Mouse (Mus musculus) v-Abl transformed pro-B cells (cell line): ENCODE measurements around the gene Tpsb2.

Experiments
- in situ Hi-C, 2 experiments: fragments of 400-800 bp; cut with MboI; formaldehyde crosslinking; loops; one replicate each; pipeline ENCODE4 v1.15.1; 2025; ENCODE audit not compliant: unreplicated experiment in 2 of 2

Gene Tpsb2

DNA sequence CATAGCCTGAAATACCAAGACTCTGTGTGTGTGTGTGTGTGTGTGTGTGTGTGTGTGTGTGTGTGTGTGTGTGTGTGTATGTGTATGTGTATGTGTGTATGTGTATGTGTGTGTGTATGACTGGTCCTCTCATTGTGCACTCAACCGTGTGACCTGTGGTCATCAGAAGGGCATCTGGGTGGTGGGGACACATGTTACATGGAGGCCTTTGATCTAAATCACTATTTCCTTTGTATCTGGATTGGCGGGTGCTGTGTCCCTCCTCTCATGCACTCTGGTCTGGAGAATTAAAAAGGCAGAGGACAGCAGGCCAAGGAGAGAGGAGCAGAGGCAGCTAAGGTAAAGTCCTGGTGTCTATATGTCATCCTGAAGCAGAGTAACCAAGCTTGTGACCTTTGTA, at the start of gene Tpsb2:
Gene Tpsb2 (plus strand): TSS at position 301 of the 400 bp plus-strand sequence.
- in situ Hi-C loops = loop anchor here (10.0 kb wide), 2 partner anchors 431 to 631 kb away; partner anchors contain the start of genes Mapk8ip3 (in 1 of the 2) and Msrb1 (in 1 of the 2)

DNA sequence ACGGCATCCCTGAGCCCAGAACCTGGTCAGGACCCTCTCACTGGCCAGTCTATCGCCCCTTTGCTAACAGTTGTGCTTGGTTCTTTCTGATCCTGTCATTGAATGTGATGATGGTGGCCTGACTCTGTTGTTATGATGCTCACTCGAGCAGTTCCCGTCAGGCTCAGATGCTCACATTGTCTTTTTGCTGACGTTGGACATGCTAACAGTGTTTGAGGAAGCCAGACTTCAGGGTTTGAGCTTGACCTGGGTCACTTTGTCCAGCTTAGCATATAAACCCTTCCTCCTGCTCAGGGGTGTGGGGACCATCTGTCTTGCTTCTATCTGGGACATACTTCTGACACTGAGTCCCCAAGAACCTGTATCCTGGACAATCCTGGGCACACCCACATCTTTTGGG, 47.8 kb upstream of the Tpsb2 start, which contains the start of gene Prss29:
Gene Prss29 (plus strand): TSS at position 301 of the 400 bp plus-strand sequence.
- in situ Hi-C loops = loop anchor here in 1 of 2 experiments (25.0 kb wide), 1 partner anchor 994 kb away; no protein-coding TSS in a partner anchor

DNA sequence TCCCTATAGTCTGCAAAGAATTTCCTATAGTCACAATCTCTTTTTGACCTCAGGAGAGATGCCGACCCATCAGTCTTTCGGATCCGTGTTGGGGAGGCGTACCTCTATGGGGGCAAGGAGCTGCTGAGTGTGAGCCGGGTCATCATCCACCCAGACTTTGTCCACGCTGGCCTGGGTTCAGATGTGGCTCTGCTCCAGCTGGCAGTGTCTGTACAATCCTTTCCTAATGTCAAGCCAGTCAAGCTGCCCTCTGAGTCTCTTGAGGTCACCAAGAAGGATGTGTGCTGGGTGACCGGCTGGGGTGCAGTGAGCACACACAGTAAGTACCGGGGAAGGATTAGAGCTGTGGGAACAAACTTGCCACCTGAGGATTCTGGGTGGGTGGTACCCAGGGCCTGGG, 45.3 kb upstream of the Tpsb2 start:
- in situ Hi-C loops = loop anchor here in 1 of 2 experiments (25.0 kb wide), 1 partner anchor 991 kb away; no protein-coding TSS in a partner anchor

DNA sequence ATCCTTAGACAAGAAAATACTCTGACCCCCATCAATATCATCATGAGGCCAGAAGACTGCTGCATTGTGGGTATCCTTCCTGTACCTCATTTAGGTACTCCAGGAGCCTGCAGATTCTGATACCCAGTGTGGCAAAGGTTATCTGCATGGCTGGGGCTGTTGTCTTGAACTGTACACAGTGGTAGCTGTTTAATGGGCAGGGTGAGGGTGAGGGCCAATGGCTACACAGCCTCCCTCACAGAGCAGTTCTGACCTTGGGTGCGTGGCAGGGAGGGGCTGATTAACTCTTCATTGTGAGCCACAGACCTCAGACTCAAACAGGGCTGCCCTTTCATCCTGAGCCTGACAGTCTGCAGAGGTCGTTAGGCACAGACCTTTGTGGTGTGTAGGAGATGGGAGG, 43.2 kb upstream of the Tpsb2 start:
- in situ Hi-C loops = loop anchor here in 1 of 2 experiments (25.0 kb wide), 1 partner anchor 989 kb away; no protein-coding TSS in a partner anchor

DNA sequence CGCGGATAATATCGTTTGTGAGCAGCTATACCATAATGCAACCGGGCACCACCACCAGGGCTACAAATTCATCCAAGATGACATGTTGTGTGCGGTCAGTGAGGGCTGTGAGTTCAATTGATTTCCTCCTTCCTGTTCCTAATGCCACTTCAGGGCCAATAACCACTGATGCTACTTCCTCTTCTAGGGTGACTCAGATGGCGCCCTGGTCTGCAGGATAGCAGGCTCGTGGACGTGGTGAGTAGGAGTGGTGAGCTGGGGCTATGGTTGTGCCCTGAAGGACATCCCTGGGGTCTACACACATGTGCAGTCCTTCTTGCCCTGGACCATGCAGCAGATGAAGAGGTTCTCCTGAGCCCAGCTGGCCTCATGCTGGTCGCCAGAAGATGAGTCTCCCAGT, 33.8 kb upstream of the Tpsb2 start:
- in situ Hi-C loops = no loop called here

DNA sequence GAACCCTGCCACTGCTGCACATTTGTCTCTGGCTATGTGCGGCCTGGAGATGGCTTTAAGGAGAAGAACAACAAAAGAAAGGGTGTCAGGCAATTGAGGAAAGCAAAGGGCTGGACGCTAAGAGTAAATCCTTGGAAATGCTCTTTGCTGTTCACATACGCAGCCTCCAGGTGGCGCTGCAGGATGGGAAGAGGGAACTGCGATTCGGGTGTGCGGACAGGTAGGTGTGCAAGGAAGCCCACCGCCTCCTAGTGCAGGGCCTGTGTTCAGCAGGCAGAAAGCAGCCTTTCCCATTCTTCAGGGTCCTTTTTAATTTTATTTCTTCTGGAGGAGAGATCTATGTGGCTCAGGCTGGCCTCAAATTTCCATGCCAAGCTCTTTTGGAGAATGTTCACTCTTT, 32.2 kb upstream of the Tpsb2 start:
- in situ Hi-C loops = no loop called here

DNA sequence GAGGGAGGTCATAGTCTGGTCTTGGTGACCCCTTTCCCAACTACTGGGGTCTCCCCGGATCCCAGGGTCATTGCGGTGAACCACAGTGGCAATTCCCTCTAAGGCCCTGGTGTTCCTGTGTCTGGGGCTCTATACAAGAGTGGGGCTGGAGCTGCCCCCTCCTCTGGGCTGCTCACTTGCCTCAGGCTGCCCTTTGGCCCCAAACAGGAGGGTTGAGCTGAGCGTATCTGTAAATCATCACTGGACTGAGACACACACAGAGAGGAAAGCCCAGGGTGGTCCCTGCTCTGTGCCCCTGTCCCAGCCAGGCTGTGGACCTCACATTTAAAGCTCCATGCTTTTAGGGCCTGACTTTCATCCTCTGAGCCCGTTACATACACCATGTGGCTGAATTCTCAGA, 27.9 kb upstream of the Tpsb2 start:
- in situ Hi-C loops = no loop called here

DNA sequence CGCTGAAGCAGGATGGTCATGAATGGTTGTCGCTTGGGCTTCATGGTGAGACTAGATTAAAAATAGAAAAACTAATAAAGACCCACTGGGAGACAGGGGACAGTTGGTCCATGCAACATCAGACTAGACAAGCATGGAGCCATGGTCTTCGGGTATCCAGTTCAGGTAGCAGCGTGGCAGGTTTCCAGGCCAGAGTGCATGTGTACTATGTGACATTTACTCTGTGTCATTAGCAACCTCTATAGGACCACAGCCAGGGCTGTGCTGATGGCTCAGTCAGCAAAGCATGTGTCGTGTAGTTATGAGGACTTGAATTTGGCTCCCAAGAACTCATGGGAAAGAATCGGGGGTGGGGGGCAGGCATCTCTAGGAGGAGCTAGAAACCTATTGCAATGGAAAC, 26.1 kb upstream of the Tpsb2 start:
- in situ Hi-C loops = no loop called here

DNA sequence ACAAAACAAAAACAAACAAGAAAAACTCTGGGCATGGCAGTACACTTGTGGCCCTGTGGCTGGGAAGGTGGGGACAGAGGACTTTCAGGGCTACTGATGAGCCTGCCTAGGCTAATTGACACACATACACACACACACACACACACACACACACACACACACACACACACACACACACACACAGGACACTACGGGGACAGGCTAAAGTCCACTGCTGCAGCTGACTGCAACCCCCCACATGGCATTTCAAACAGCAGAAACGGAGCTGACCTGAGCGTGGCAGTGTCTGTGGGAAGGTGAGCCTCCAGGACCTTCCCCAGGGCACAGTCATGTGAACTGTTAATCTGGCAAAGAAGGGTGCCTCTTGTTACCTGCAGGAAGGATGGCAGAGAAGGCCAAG, 24.6 kb upstream of the Tpsb2 start:
- in situ Hi-C loops = no loop called here

DNA sequence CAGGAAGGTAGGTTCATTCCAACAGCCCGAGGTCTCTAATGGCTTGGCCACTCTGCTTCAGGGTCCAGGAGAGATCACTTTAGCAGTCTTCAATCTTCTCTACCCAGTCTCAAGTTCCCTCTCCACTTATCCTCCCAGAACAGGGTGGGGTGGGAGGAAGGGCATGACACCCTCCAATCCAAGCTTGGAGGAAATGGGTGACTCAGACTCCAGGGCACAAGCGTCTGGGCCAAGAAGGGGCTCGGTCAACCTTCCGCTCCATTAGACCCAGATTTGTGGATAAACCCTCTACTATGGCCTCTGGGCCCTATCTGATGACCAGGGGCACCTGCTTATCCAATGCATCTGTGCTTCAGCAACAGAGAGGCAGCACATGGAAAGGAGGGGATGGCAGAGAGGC, 20.6 kb upstream of the Tpsb2 start, which contains the start of gene Tpsab1:
Gene Tpsab1 (minus strand): TSS at position 101 of the 400 bp plus-strand sequence.
- in situ Hi-C loops = no loop called here

DNA sequence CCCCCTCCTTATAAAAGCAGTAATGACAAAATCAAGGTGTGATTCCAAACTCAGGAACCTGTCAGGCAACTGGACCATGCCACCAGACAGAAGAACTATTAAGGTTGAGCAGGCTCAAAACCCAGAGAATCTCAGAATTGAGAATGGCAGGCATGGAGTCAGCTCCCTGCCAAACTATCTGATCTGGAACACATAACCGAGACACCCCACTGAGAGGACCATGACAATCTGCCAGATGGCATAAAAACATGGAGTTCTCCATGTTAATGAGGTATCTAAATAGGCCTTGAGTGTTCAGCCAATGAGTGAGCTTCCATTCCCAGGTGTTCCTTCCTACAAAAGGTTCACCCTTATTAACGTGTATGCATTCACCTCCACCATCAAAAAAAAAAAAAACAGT, 4.8 kb upstream of the Tpsb2 start:
- in situ Hi-C loops = loop anchor here (5.0 to 10.0 kb wide), 4 partner anchors 74 to 626 kb away; partner anchors contain the start of genes Mapk8ip3 (in 2 of the 2) and Msrb1 (in 1 of the 2)

DNA sequence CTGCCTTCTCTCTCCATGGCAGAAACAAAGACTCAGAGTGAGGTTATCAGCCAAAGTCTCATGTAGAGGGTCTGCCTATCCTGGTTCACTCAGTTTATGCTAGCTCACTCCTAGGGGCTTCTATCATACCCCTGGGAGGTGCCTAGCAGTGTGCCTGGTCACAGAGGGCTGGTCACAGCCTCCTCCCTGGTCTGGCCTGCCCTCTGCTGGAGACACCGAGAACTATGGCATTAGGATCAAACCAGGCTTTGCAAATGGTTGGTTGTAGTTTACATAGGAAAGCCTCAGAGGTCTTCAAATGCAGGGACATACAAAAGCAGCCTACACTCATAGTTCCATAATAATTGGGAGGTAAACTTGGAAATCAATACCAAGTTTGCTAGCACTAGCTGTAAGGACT, 2.4 kb upstream of the Tpsb2 start:
- in situ Hi-C loops = loop anchor here (5.0 to 10.0 kb wide), 4 partner anchors 76 to 629 kb away; partner anchors contain the start of genes Mapk8ip3 (in 2 of the 2) and Msrb1 (in 1 of the 2)

DNA sequence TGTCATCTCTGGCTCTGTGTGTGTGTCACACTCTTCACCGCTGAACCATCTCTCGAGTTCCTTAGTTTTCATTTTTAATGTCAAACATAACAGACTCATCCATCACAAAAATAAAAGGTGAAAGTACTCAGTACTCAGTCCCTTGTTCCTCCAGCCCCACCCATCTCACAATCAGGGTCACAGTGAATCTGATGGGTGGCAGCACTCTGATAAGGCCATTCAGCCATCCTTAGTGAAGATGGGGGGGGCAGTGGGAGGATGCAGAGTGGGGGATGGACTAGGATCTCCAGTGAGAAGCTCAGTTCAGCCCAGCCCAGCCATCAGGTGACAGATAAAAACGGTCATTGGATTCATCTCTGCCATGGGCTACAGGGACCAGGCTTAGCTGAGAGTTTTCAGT, 2.9 kb downstream of the Tpsb2 start, which contains the start of gene Tpsg1:
Gene Tpsg1 (plus strand): TSS at position 301 of the 400 bp plus-strand sequence.
- in situ Hi-C loops = loop anchor here (10.0 kb wide), 2 partner anchors 434 to 634 kb away; partner anchors contain the start of genes Mapk8ip3 (in 1 of the 2) and Msrb1 (in 1 of the 2)

DNA sequence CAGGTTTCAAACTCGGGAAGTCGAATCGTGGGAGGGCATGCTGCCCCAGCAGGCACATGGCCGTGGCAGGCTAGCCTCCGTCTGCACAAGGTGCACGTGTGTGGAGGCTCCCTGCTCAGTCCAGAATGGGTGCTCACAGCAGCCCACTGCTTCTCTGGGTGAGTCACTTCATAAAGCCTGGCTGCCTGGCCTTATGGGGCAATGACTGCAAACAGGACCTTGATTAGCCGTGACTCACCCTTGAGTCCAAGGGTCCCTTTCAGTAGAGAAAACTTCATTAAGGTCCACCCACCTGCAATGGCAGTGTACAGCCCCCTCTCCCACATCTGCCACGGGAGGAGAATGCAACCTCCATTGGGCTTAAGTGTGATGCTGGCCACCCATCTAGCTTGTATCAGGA, 6.4 kb downstream of the Tpsb2 start:
- in situ Hi-C loops = no loop called here

DNA sequence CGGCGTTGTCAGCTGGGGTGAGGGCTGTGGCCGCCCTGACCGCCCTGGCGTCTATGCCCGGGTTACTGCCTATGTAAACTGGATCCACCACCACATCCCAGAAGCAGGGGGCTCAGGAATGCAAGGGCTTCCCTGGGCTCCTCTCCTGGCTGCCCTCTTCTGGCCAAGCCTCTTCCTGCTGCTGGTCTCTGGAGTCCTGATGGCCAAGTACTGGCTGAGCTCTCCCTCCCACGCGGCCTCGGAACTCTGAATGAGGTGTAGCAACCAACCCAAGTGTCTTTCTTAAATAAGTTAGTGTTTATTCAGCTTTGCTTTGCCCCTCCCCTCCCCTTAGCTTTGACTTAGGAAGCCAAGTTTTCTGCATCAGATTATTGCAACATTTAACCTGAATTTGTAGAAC, 7.9 kb downstream of the Tpsb2 start:
- in situ Hi-C loops = no loop called here

DNA sequence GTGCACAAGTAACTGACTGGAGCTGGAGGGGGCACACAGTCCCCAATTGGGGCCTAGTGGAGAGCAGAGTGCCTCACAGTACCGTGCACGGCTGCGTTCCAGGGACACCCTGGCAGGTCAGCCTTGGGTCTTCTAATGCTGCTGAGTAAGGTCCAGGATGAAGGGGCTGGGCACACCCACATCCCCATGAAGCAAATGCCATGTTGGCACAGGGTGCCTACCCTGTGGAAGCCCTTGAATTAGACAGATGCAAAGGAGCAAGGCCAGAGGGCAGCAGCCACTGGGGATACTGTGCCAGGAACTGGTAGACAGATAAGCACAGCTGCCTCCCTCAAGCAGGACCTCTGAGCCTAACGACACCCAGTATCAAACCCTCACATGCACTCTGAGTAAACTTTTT, 28.4 kb downstream of the Tpsb2 start:
- in situ Hi-C loops = loop anchor here in 1 of 2 experiments (10.0 kb wide), 1 partner anchor 420 kb away; no protein-coding TSS in a partner anchor

DNA sequence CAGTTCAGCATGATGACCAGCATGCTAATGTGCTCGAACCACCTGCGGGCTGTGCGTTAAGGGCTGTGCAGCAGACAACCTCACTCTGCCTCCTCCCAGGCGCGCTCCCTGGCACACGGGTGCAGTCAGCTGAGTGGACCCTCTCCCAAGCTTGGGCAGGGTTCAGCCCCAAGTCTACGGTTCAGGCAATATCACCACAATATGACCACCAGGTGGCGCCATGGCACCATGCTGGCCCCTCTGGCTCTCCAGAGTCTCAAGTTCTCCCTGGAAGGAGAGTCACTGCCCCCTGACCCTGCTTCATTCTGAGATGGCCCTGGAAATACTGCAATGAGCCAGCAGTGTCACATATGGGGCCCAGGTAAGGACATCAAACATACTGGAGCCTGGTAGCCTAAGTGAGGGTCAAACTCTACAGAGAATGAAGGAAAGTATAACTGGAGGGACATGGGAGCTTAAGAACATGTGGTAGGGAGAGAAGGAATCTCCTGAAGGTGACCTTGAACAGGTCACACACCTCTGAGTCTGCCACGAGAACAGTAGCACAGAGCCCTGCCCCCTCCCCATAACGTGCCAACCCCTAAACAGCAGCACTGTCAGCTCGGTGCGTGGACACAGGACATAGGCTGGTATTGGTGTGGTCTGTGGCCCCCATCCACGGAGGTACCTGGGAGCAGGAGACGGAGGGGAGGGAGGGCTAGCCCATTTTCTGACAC, 31.9 kb downstream of the Tpsb2 start:
- in situ Hi-C loops = loop anchor here (5.0 to 10.0 kb wide), 2 partner anchors 74 to 417 kb away; no protein-coding TSS in a partner anchor

DNA sequence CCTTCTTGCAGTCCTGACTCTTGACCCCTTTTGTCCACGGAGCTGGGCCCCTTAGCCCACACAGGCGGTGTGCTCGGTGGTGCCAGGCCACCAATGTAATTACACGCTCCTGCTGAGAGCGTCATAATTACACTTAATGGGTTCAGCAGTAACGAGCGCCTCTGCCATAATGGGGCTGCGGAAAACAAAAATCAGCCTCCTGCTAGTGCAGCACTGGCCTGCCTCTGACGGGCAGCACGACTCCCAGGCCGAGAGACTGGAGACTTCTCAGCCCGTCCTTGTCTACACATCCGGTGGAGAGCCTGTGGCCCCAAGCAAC, 32.4 kb downstream of the Tpsb2 start:
- in situ Hi-C loops = loop anchor here (5.0 to 10.0 kb wide), 2 partner anchors 74 to 416 kb away; no protein-coding TSS in a partner anchor

DNA sequence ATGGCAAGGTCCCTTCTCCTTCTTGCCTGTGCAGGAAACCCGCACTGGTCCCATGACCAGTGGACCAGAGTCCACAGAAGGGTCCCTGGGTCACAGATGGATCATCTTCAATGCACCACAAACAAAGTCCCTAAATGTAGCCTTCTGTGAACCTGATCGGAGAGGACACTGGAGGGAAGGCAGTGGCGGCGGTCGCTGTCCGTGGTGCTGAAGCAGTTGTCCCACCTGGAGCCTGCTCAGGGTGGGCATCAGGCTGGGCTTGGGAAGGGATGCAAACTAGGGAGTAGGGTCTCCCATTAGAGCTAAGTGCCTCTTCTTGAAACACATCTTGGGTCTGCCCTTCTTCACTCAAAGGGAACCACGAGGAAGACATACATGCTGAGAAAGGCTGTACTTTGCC, 34.3 kb downstream of the Tpsb2 start:
- in situ Hi-C loops = loop anchor here in 1 of 2 experiments (5.0 kb wide), 2 partner anchors 72 to 297 kb away; no protein-coding TSS in a partner anchor

DNA sequence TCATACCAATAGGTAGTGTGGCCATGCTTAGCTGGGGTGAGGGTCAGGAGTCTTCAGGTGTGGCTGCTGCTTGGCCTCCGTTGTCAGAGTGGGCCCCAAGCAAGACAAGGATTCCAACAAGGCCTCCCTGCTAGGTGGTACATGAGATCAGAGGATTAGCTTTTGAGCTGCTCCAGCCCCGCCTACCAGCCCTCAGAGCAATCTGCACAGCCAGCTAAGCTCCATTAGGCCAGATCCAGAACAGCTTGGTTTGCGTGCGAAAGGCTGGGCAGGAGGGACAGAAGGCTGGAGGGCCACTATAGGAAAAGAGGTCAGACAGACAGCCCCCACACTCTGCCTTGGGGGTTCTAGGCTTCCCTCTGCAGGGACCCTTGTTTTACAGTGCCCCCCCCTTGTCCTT, 35.4 kb downstream of the Tpsb2 start:
- in situ Hi-C loops = loop anchor here in 1 of 2 experiments (5.0 kb wide), 2 partner anchors 71 to 296 kb away; no protein-coding TSS in a partner anchor

DNA sequence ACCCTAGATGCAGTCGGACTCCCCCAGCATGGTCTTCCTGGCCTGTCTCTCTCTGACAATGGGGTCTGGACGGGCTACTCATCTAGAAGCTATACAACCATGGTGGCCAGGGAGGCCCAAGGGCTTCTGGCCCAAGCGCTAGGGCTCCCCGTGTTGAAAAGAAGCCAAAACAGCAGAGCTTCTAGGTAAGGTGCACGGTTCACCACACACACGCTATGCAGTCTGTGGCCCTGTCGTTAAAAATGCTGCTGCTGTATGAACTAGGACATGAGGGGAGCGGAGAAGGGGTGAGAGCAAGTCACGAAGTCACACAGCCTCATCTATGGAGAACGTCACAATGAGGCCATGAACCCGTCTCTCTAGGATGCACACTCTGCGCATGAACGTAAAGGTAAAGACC, 36.1 kb downstream of the Tpsb2 start:
- in situ Hi-C loops = loop anchor here in 1 of 2 experiments (5.0 kb wide), 2 partner anchors 70 to 295 kb away; no protein-coding TSS in a partner anchor
